Mouse (Mus musculus) hindbrain, embryonic 16.5 days (tissue): Measurements from ENCODE around the gene Crb2. TPM values are rescaled to one million over a fixed set of nuclear protein-coding genes. Genes with fewer than 3 reads are reported as not detected.

ENCODE experiments used
- ATAC-seq: fragments of 200-750 bp; cut with Nextera tagmentation; 2 replicates; pipeline ENCODE4 v1.8.0; 2017; ENCODE audit warnings: moderate TSS enrichment, moderate library complexity
- H3K27ac ChIP-seq: fragments of 300-500 bp; sonication (generic); 2 replicates; pipeline ENCODE4 v1.5.1; 2014; ENCODE audit warnings: low read depth, mild to moderate bottlenecking, control low read depth, low read length, moderate library complexity
- H3K27me3 ChIP-seq: fragments of 300-500 bp; sonication (generic); replicated peaks from 2 replicates; pipeline ENCODE4 v1.6.1; 2014; ENCODE audit warnings: low read length; ENCODE audit not compliant: control insufficient read depth, insufficient read depth
- H3K36me3 ChIP-seq: fragments of 300-500 bp; sonication (generic); 2 replicates; pipeline ENCODE4 v1.6.1; 2014; ENCODE audit warnings: mild to moderate bottlenecking, low read length, moderate library complexity, mixed read lengths; ENCODE audit not compliant: control insufficient read depth, insufficient read depth
- H3K4me1 ChIP-seq: fragments of 300-500 bp; sonication (generic); 2 replicates; pipeline ENCODE4 v1.6.1; 2014; ENCODE audit warnings: low read depth, low read length; ENCODE audit not compliant: control insufficient read depth, insufficient read depth
- H3K4me2 ChIP-seq: fragments of 300-500 bp; sonication (generic); 2 replicates; pipeline ENCODE4 v1.6.1; 2014; ENCODE audit warnings: mild to moderate bottlenecking, low read length, control low read depth, moderate library complexity
- H3K4me3 ChIP-seq: fragments of 300-500 bp; sonication (generic); 2 replicates; pipeline ENCODE4 v1.5.1; 2014; ENCODE audit warnings: mild to moderate bottlenecking, low read length, control low read depth, moderate library complexity
- H3K9ac ChIP-seq: fragments of 300-500 bp; sonication (generic); 2 replicates; pipeline ENCODE4 v1.6.1; 2014; ENCODE audit warnings: low read depth, mild to moderate bottlenecking, control low read depth, low read length, moderate library complexity
- H3K9me3 ChIP-seq: fragments of 300-500 bp; sonication (generic); 2 replicates; pipeline ENCODE4 v1.6.1; 2014; ENCODE audit warnings: mild to moderate bottlenecking, low read length, moderate library complexity; ENCODE audit not compliant: control insufficient read depth
- WGBS: fragments of 180-500 bp; shearing (Covaris S2); extraction: QIAGEN DNeasy Blood & Tissue Kit; methylation state at CpG from one replicate; pipeline ENCODE4 v1.1.7; 2014; 5-methylcytosine and 5-hydroxymethylcytosine counted together
- polyA plus RNA-seq: library from polyadenylated mRNA; unstranded; fragments of >200 nt; fragmentation: Nextera tagmentation; extraction: Ambion mirVana; gene quantifications from 2 replicates; pipeline ENCODE4 v1.2.1, GENCODE M21; 2015

Crb2 gene
- polyA plus RNA-seq, 1 experiment from 2014 or later: 3.7 TPM

GRCm38 (mm10) chr2:37832253-37832652 is 56.2 kb downstream of the Crb2 start:
- Histone ChIP-seq H3K27ac (no peak overlapping the region), H3K4me3 (no peak overlapping the region), H3K9me3 (no peaks in the 10 kb centered on the region), H3K4me1 (peaks cover 18% of the 10 kb centered on the region), H3K36me3 (no peaks in the 10 kb centered on the region), H3K9ac (no peak overlapping the region), H3K27me3 (no peaks in the 10 kb centered on the region), H3K4me2 (no peak overlapping the region)
- WGBS: 56% methylated on average over 10 of the region's 10 CpGs
- peak; percentile 38; the same call in 1 of the 2 replicates for ATAC-seq

GRCm38 (mm10) chr2:37836926-37837325 is 60.9 kb downstream of the Crb2 start:
- no peak for ATAC-seq
- Histone ChIP-seq H3K27me3 (no peaks in the 10 kb centered on the region), H3K4me1 (peaks cover 4% of the 10 kb centered on the region; the same call in 1 of the 2 replicates), H3K27ac (no peak overlapping the region), H3K9me3 (no peaks in the 10 kb centered on the region), H3K4me3 (no peak overlapping the region), H3K4me2 (no peak overlapping the region), H3K36me3 (no peaks in the 10 kb centered on the region), H3K9ac (no peak overlapping the region)
- WGBS: 95% methylated on average over 3 of the region's 3 CpGs

- Histone ChIP-seq H3K9me3 (no peaks in the 10 kb centered on the region), H3K27ac (no peak overlapping the region), H3K36me3 (no peaks in the 10 kb centered on the region), H3K4me1 (peaks cover 8% of the 10 kb centered on the region), H3K27me3 (no peaks in the 10 kb centered on the region), H3K9ac (no peak overlapping the region), H3K4me3 (no peak overlapping the region), H3K4me2 (no peak overlapping the region)
- ATAC-seq: no peak
- 97% methylated on average over 3 of the region's 3 CpGs for WGBS
Observed at GRCm38 (mm10) chr2:37837542-37837941, 61.5 kb downstream of the Crb2 start.

DNA sequence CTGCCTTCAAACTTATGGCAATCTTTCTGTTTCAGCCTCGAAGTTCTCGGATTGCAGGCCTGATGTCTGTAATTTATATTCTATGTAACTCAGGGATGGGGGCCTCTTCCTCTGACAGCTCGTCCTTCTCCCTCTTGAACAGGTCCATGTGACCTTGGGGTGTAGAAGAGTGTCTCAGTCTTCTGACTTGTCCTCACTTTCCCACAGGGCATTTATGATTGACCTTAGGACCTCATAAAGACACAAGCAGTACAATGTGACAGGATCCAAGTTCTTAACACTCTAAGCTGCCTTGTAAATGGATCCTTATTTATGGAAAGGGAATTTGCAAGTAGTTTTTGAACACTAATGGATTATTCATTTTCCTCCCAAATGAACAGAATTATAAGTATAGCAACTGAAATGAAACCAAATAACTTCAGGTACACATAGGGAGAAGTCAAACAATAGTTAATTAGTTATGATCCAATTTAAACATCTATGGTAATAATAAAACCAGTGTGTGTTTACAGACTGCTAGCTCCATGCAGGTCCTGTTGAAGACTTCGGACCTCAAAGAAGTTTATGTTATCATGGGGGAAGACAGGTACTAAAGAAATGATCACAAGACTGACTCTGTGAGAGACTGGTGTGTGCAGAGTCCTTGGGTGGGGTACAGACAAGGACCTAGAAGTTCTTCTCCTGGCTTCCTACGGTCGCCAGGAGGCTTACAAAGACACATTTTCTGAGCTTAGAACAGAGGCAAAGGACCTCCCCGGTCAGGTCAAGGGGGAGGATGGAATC is 62.3 kb downstream of the Crb2 start:
- ATAC-seq: no peak
- H3K27ac ChIP-seq: no peak overlapping the region
- H3K4me1 ChIP-seq: peaks cover 12% of the 10 kb centered on the region
- no peaks in the 10 kb centered on the region for H3K9me3 ChIP-seq
- H3K9ac ChIP-seq: no peak overlapping the region
- 87% methylated on average over 7 of the region's 7 CpGs for WGBS
- H3K36me3 ChIP-seq: no peaks in the 10 kb centered on the region
- H3K4me3 ChIP-seq: no peak overlapping the region
- H3K4me2 ChIP-seq: no peak overlapping the region
- no peaks in the 10 kb centered on the region for H3K27me3 ChIP-seq

DNA sequence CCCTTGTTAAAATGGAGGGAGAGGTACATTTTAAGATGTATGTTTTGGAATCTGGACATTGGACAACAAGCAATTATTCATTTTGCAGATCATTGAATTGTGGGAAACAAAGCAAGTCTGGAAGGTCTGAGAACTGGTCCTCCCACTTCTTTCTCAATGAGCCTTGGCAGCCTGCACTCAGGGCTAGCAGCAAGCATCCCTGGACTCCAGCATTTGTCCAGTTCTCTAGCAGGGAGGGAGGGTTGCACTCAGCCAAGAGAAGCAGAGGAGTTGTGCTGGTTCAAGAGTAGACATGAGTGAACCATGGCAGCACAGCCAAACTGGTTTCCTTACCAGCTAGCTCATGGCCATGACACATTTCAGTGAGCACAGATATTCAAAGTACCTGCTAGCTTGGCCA is 63.9 kb downstream of the Crb2 start:
- Histone ChIP-seq H3K27me3 (no peaks in the 10 kb centered on the region), H3K4me2 (no peak overlapping the region), H3K9me3 (no peaks in the 10 kb centered on the region), H3K4me3 (no peak overlapping the region), H3K9ac (no peak overlapping the region), H3K36me3 (no peaks in the 10 kb centered on the region), H3K4me1 (peaks cover 12% of the 10 kb centered on the region), H3K27ac (no peak overlapping the region)
- ATAC-seq: no peak

DNA sequence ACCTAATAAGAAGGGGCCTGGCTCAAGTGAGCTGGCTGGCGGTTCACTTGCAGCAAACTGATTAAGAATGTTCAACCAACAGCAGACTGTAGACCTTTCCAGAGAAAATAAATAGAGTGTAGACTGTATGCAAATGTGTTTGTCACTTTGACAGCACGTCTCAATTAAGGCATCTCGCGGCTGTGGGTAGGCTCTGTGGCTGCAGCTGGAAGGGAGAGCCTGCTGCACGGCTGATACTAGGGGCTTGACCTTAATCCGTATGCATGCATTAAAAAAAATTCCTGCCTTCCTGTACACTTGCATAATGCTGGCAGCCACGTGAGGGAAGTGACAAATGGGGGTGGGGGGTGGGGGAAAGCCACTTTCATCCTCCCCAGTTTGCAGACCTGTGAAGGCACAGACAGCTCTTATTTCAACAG is 66.1 kb downstream of the Crb2 start:
- Histone ChIP-seq H3K9me3 (no peaks in the 10 kb centered on the region), H3K36me3 (no peaks in the 10 kb centered on the region), H3K4me2 (no peak overlapping the region), H3K4me1 (peaks cover 12% of the 10 kb centered on the region), H3K27me3 (no peaks in the 10 kb centered on the region), H3K27ac (peak overlapping the region; percentile 67), H3K4me3 (no peak overlapping the region), H3K9ac (peak overlapping the region; percentile 5; the same call in 1 of the 2 replicates)
- WGBS: 6% methylated on average over 7 of the region's 7 CpGs
- peak; percentile 77 for ATAC-seq

DNA sequence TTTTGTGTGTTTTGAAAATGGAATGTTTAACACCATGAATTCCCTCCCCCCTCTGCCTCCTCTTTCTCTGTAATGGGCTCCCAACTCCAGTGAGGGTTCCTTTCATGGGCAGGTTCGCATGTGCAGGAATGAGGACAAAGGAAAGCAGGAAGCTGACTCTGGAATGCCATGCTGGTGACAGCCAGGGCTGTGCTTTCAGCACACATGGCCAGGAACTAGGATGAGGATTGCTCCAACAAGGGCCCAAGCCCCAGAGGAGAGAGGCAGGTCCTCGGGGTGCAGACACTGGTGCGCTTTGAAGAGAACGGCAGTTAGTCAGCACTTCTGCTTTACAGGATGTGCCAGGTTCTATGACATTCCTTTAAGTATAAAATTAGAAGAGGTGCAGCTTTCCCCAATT is 66.7 kb downstream of the Crb2 start:
- peak overlapping the region; percentile 35; the same call in 1 of the 2 replicates for H3K9ac ChIP-seq
- H3K4me1 ChIP-seq: peaks cover 12% of the 10 kb centered on the region
- no peaks in the 10 kb centered on the region for H3K9me3 ChIP-seq
- H3K4me2 ChIP-seq: no peak overlapping the region
- peak overlapping the region; percentile 67 for H3K27ac ChIP-seq
- H3K36me3 ChIP-seq: no peaks in the 10 kb centered on the region
- H3K27me3 ChIP-seq: no peaks in the 10 kb centered on the region
- WGBS: 30% methylated on average over 4 of the region's 4 CpGs
- H3K4me3 ChIP-seq: no peak overlapping the region
- ATAC-seq: 0 out of 2 replicates have a peak, but pooled peaks have one; percentile 40

Other genes starting within 250 kb of the Crb2 start
- gene Strbp, start 72.4 kb upstream of the Crb2 start, polyA plus RNA-seq: 94.9 and 96.0 TPM in 2 replicates